Mouse (Mus musculus) forebrain, embryonic 12.5 days (tissue): Measurements from ENCODE around the gene Kcnma1. TPM values are rescaled to one million over a fixed set of nuclear protein-coding genes. Genes with fewer than 3 reads are reported as not detected.

Experiments
- ATAC-seq: fragments of 200-750 bp; cut with Nextera tagmentation; 2 replicates; pipeline ENCODE4 v1.8.0; 2017; ENCODE audit warnings: moderate TSS enrichment; ENCODE audit not compliant: low FRiP score
- H3K27ac ChIP-seq: fragments of 300-500 bp; sonication (generic); 2 replicates; pipeline ENCODE4 v1.5.1; 2016; ENCODE audit warnings: mild to moderate bottlenecking
- H3K27me3 ChIP-seq: fragments of 300-500 bp; sonication (generic); 2 replicates; pipeline ENCODE4 v1.6.1; 2016; ENCODE audit warnings: mild to moderate bottlenecking
- H3K36me3 ChIP-seq: fragments of 300-500 bp; sonication (generic); replicated peaks from 2 replicates; pipeline ENCODE4 v1.6.1; 2016; ENCODE audit warnings: mild to moderate bottlenecking
- H3K4me1 ChIP-seq: fragments of 300-500 bp; sonication (generic); 2 replicates; pipeline ENCODE4 v1.6.1; 2016
- H3K4me2 ChIP-seq: fragments of 300-500 bp; sonication (generic); 2 replicates; pipeline ENCODE4 v1.6.1; 2016; ENCODE audit warnings: mild to moderate bottlenecking, moderate library complexity
- H3K4me3 ChIP-seq: fragments of 300-500 bp; sonication (generic); replicated peaks from 2 replicates; pipeline ENCODE4 v1.5.1; 2016; ENCODE audit warnings: mild to moderate bottlenecking
- H3K9ac ChIP-seq: fragments of 300-500 bp; sonication (generic); 2 replicates; pipeline ENCODE4 v1.6.1; 2016; ENCODE audit warnings: mild to moderate bottlenecking
- H3K9me3 ChIP-seq: fragments of 300-500 bp; sonication (generic); 2 replicates; pipeline ENCODE4 v1.6.1; 2016
- WGBS: fragments of 180-500 bp; shearing (Covaris S2); methylation state at CpG from one replicate; pipeline ENCODE4 v1.1.7; 2016; 5-methylcytosine and 5-hydroxymethylcytosine counted together
- polyA plus RNA-seq: library from polyadenylated mRNA; unstranded; fragments of >200 nt; fragmentation: Nextera tagmentation; extraction: Ambion mirVana; gene quantifications from 2 replicates; pipeline ENCODE4 v1.2.1, GENCODE M21; 2016

Kcnma1 gene
- polyA plus RNA-seq, 1 experiment from 2014 or later = 2.6 TPM

DNA sequence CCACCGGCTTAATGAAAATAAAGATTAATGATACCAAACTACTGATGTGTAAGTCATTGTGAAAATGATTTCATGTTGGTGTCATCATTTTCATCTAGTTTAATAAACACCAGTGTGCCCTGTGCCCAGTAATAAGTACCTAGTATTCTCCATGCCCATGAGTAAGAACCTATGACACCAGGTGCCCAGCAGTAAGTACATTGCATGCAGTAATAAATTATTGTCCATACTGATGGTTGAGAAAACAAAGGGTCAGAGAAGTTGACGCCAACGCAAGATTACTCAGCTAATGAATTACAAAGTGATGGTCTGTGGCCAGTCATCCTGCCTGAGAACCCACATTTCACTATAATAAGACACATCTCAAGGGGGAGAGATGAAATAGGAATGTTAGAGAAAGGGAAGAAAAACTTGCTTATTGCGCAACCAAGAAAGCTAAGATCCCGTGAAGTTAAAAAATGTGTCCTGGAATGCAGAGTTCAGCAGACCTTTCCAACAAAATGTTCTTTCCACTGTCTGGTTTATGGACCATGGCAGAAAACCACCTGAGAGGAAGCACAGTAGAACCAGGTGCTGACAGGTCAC lies 381.2 kb downstream of the Kcnma1 start:
- Histone ChIP-seq H3K4me2 (no peak overlapping the region), H3K9me3 (no peaks in the 10 kb centered on the region), H3K9ac (no peak overlapping the region), H3K4me3 (no peak overlapping the region), H3K27me3 (no peaks in the 10 kb centered on the region), H3K4me1 (no peaks in the 10 kb centered on the region), H3K27ac (no peak overlapping the region), H3K36me3 (no peaks in the 10 kb centered on the region)
- 93% methylated on average over 5 of the region's 5 CpGs for WGBS
- ATAC-seq = no peak

DNA sequence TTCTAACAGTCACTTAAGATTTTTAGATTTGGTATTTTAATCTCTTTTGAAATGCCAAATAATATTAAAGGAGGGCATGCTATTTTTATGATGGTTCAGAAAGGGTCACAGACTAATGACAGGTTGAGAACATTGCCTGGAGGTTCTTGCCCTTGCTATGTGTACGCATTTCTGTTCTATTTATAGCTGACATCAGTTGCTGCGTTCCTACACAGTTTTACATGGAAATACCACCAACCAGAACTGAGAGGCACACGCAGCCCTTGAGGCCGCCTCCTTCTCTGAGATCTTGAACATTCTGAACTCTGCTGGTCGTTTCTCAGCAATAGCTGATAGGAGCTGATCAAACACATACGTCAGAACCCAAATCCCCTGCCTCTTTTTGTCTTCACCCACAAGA lies 387.4 kb downstream of the Kcnma1 start:
- no peak overlapping the region for H3K4me2 ChIP-seq
- ATAC-seq = no peak
- no peaks in the 10 kb centered on the region for H3K36me3 ChIP-seq
- no peak overlapping the region for H3K4me3 ChIP-seq
- H3K9me3 ChIP-seq = no peaks in the 10 kb centered on the region
- no peak overlapping the region for H3K27ac ChIP-seq
- no peaks in the 10 kb centered on the region for H3K4me1 ChIP-seq
- no peaks in the 10 kb centered on the region for H3K27me3 ChIP-seq
- 89% methylated on average over 6 of the region's 6 CpGs for WGBS
- H3K9ac ChIP-seq = no peak overlapping the region

DNA sequence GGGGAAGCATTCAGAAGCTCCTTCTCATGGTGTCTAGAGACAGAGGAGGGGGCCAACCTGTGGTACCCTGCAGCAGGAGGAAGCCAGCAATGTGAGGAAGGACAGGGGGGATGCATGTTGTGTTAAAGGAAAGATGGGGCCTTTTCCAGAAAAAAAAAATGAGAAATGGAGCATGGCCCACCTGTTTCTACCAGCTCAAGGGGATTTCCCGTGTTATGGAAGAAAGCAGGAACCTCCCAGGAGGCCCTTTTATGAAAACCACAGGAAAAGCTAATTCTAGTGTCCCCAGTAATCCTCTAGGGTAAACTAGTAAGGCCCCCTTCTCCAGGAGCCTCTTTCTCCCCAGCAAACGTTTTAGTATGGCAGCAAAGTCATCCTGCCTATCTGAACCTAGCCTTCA lies 388.2 kb downstream of the Kcnma1 start:
- Histone ChIP-seq H3K4me1 (no peaks in the 10 kb centered on the region), H3K4me2 (no peak overlapping the region), H3K27me3 (no peaks in the 10 kb centered on the region), H3K9ac (no peak overlapping the region), H3K36me3 (no peaks in the 10 kb centered on the region), H3K4me3 (no peak overlapping the region), H3K9me3 (no peaks in the 10 kb centered on the region), H3K27ac (no peak overlapping the region)
- 53% methylated on average over 2 of the region's 2 CpGs for WGBS
- no peak for ATAC-seq

DNA sequence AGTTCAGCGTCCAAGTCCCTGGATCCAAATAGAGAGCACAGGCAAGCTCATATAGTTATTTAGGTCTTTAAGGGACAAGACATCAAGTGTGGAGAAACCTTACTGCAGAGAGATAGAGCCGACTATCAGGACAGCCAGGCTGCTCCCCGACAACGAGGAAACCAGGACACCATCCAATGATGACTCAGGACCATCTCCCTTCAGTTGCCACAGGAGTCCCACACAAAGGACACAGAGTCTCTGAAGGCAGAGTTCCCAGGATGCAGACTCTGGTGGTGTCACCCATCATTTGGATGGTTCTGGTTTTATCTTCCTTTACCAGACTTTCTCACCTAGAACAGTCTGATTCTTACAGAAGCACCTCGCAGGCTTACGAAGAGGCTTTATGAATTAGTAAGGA lies 388.9 kb downstream of the Kcnma1 start:
- Histone ChIP-seq H3K9ac (no peak overlapping the region), H3K27me3 (no peaks in the 10 kb centered on the region), H3K36me3 (no peaks in the 10 kb centered on the region), H3K9me3 (no peaks in the 10 kb centered on the region), H3K4me1 (no peaks in the 10 kb centered on the region), H3K27ac (no peak overlapping the region), H3K4me2 (no peak overlapping the region), H3K4me3 (no peak overlapping the region)
- WGBS = 95% methylated on average over 6 of the region's 6 CpGs
- ATAC-seq = no peak

DNA sequence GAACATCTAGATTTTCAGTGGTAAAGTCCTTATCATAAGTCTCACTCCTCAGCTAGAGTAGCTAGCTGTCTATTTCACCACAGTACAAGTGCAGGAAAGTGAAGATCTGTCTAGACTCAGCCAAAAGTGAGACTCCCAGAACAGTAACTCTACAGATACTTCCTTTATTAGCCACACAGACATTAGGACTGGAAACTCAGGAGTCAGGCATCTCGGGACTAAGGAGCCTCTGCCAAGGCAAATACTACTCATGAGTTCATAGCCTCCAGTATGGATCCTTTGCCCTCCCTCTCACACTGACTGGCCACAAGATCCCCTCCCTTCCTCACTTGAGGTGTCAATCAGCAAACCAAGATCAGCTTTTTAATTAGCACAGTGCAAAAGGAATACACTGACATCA lies 389.8 kb downstream of the Kcnma1 start:
- Histone ChIP-seq H3K36me3 (no peaks in the 10 kb centered on the region), H3K4me3 (no peak overlapping the region), H3K9me3 (no peaks in the 10 kb centered on the region), H3K4me2 (no peak overlapping the region), H3K9ac (no peak overlapping the region), H3K27me3 (no peaks in the 10 kb centered on the region), H3K27ac (no peak overlapping the region), H3K4me1 (no peaks in the 10 kb centered on the region)
- WGBS = 68% methylated on average over 1 of the region's 1 CpGs
- no peak for ATAC-seq

DNA sequence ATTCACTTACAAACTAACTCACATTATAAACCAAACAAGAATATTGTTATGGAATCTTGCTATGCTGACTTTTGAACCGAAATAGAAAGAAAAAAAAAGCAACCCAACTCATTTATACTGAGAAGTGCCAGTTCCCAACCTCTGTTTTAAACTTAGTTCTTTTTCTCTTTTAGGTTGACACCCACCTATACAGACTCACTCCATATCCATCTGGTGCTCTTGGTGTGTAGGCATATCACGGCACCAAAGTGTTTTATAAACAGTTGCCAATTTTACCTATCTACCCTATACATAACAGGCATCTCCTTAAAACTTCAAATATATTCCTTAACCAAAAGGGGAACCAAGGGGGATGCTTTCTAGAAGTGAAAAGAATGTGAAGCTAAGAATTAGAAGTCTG lies 393.6 kb downstream of the Kcnma1 start:
- ATAC-seq = no peak
- Histone ChIP-seq H3K27me3 (0 out of 2 replicates have a peak, but pooled peaks cover 2% of the 10 kb centered on the region), H3K9me3 (no peaks in the 10 kb centered on the region), H3K27ac (no peak overlapping the region), H3K4me2 (no peak overlapping the region), H3K9ac (no peak overlapping the region), H3K36me3 (no peaks in the 10 kb centered on the region), H3K4me1 (no peaks in the 10 kb centered on the region), H3K4me3 (no peak overlapping the region)
- WGBS = 89% methylated on average over 2 of the region's 2 CpGs

DNA sequence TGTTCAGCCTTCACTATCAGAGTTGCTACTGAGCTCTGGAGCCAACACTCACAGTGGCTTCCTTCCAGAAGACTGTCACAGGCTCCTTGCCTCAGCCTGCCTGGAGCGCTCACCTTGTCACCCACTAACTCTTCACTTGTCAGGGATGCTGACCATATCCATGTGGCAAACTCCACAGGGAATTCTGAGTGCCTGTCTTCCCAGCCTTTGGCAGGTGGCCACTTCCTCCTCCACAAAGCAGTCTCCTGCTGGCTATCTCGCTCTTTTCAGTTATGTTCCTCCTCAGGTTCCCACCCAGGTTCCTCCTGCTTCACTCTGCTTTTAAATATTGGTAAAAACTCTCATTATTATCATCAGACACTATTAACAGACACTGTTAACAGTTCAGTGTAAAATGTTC lies 395.3 kb downstream of the Kcnma1 start:
- ATAC-seq = no peak
- 92% methylated on average over 2 of the region's 2 CpGs for WGBS
- H3K4me1 ChIP-seq = no peaks in the 10 kb centered on the region
- H3K9me3 ChIP-seq = no peaks in the 10 kb centered on the region
- H3K9ac ChIP-seq = no peak overlapping the region
- H3K27me3 ChIP-seq = 0 out of 2 replicates have a peak, but pooled peaks cover 2% of the 10 kb centered on the region
- H3K4me2 ChIP-seq = no peak overlapping the region
- no peak overlapping the region for H3K27ac ChIP-seq
- no peaks in the 10 kb centered on the region for H3K36me3 ChIP-seq
- no peak overlapping the region for H3K4me3 ChIP-seq

DNA sequence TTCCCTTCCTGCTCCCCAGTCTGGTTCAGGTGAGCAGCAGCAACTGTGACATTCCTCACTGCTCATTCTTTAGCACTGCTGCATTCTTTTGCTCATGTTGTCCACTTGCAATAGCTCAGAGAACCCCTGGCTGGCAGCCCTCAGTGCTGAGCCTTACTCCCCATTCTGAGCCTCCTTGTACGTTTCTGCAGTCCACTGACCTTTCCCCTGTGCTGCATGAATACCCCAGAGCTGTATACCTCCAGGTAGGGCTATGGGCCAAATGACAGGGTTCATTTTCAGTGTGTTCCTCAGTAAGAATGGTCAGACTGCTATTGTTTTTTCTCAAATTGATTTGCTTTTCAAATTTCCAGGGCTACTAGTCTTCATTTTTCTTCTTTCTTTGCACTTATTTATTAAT lies 396.2 kb downstream of the Kcnma1 start:
- no peak overlapping the region for H3K27ac ChIP-seq
- H3K9ac ChIP-seq = no peak overlapping the region
- WGBS = 52% methylated on average over 1 of the region's 1 CpGs
- no peak overlapping the region for H3K4me2 ChIP-seq
- 0 out of 2 replicates have a peak, but pooled peaks cover 2% of the 10 kb centered on the region for H3K27me3 ChIP-seq
- H3K4me1 ChIP-seq = no peaks in the 10 kb centered on the region
- no peaks in the 10 kb centered on the region for H3K36me3 ChIP-seq
- no peak overlapping the region for H3K4me3 ChIP-seq
- no peaks in the 10 kb centered on the region for H3K9me3 ChIP-seq
- no peak for ATAC-seq

DNA sequence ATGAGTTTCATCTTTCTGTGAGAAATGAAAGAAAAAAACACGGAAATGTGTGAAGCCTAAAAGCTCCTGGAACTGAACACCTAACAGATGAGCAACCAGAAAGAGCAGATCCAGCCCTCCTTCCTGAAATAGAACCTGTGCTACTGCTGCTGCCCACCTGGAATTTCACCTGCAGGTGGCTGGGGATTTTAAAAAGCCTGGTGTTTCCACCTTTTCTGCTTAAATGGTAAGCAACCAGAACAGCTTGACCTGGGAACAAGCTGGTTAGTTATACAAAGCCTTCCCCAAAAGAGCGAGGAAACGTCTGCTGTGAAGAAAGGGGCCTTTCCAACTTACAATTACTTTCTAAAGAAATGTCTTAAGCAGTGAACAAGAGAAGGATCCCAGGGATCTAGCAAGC lies 404.2 kb downstream of the Kcnma1 start:
- H3K4me1 ChIP-seq = no peaks in the 10 kb centered on the region
- 64% methylated on average over 3 of the region's 3 CpGs for WGBS
- ATAC-seq = no peak

DNA sequence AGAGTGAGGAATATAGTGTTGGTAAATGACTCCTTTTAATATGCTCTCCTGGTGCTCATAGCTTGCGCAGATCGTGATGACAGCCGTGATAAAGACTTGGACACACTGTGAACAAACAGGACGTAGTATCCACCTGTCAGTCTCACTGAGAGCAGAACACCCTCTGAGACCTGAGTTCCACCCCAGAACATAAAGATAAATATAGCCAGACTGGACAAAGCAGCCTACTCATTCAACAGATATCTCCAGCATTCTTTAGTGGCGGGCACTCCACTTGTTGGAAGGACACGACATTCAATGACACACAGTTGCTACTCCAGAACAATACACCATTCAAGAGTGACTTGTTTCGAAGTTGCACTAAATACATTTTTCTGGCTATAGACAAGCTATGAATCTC lies 408.6 kb downstream of the Kcnma1 start:
- Histone ChIP-seq H3K4me2 (no peak overlapping the region), H3K27ac (no peak overlapping the region), H3K4me3 (no peak overlapping the region), H3K9me3 (no peaks in the 10 kb centered on the region), H3K9ac (no peak overlapping the region), H3K4me1 (no peaks in the 10 kb centered on the region), H3K27me3 (no peaks in the 10 kb centered on the region), H3K36me3 (no peaks in the 10 kb centered on the region)
- WGBS = 75% methylated on average over 7 of the region's 7 CpGs
- no peak for ATAC-seq

More for the DNA sequence above, 404.2 kb downstream of the Kcnma1 start:
- Histone ChIP-seq H3K27me3 (no peaks in the 10 kb centered on the region), H3K36me3 (no peaks in the 10 kb centered on the region), H3K9ac (no peak overlapping the region), H3K4me3 (no peak overlapping the region), H3K9me3 (no peaks in the 10 kb centered on the region), H3K27ac (no peak overlapping the region), H3K4me2 (no peak overlapping the region)

DNA sequence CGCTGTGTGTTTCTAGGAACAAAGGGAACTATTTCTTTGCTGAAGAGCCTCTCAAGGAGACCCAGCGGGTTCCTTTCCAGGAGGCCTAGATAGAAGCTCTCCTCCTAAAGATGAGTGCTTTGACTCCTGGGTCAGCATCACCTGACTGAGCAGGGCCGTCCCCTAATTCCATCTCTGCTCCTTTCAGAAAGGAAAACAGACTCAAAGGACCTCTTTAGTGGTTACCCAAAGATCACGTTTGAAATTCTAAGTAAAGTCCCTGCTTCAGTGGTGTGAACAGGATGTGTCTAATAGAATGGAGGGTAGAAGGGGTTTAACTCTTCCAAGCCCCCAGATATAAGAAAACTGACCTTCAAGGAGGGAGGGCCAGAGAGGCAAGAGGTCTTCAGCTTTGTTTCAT lies 411.4 kb downstream of the Kcnma1 start:
- H3K4me1 ChIP-seq = no peaks in the 10 kb centered on the region
- H3K9ac ChIP-seq = no peak overlapping the region
- H3K27ac ChIP-seq = no peak overlapping the region
- no peak overlapping the region for H3K4me2 ChIP-seq
- ATAC-seq = no peak
- H3K27me3 ChIP-seq = no peaks in the 10 kb centered on the region
- WGBS = 13% methylated on average over 4 of the region's 4 CpGs
- no peak overlapping the region for H3K4me3 ChIP-seq
- H3K9me3 ChIP-seq = no peaks in the 10 kb centered on the region
- no peaks in the 10 kb centered on the region for H3K36me3 ChIP-seq

DNA sequence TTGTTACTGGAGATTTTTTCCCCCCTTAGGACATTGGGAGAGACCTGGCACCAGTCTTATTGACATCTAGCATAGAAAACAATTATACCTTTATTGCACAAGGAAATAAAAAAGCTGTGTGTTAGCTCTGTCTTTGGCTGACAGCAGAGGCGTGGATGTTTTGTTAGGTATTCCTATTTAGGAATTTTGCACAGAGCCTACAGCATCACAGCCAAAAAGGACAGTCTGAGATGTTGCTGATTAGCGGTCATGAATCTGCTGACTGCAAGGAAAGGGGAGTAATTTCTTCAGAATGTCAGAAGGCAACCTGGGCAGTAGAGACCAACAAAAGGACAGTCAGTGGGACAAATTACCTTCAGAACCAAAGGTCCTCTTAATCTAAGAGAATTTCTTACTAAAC lies 412.2 kb downstream of the Kcnma1 start:
- H3K4me1 ChIP-seq = no peaks in the 10 kb centered on the region
- no peak for ATAC-seq
- no peaks in the 10 kb centered on the region for H3K36me3 ChIP-seq
- WGBS = 82% methylated on average over 2 of the region's 2 CpGs
- H3K4me2 ChIP-seq = no peak overlapping the region
- no peak overlapping the region for H3K9ac ChIP-seq
- no peaks in the 10 kb centered on the region for H3K27me3 ChIP-seq
- no peak overlapping the region for H3K4me3 ChIP-seq
- no peaks in the 10 kb centered on the region for H3K9me3 ChIP-seq
- H3K27ac ChIP-seq = no peak overlapping the region

DNA sequence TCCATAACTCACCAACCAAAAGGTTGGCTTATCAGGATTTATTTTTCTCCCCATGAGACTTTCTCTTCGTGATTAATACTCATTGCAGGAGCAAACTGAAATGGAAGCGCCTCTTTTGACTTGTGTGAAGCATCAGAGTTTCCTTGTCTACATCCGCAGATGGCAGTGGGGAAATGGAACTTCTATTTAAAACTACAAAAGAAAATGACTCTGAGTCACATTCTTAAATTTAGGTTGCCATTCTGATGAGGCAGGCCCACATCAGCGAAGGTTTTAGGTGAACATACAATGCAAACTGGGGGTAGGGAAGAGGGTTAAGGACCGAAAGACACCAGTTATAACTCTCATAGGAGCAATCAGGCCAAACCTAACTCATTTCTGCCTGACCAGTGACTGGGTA lies 419.7 kb downstream of the Kcnma1 start:
- H3K27ac ChIP-seq = no peak overlapping the region
- H3K36me3 ChIP-seq = no peaks in the 10 kb centered on the region
- peaks cover 15% of the 10 kb centered on the region for H3K4me1 ChIP-seq
- H3K27me3 ChIP-seq = no peaks in the 10 kb centered on the region
- no peak overlapping the region for H3K9ac ChIP-seq
- no peak overlapping the region for H3K4me3 ChIP-seq
- no peak for ATAC-seq
- 87% methylated on average over 5 of the region's 5 CpGs for WGBS
- H3K9me3 ChIP-seq = no peaks in the 10 kb centered on the region
- H3K4me2 ChIP-seq = no peak overlapping the region
